Mouse (Mus musculus): ENCODE measurements around the gene Ctnnd2. TPM values are rescaled to one million over a fixed set of nuclear protein-coding genes. Genes with fewer than 3 reads are reported as not detected.

Gene Ctnnd2
- polyA plus RNA-seq, 1 experiment from 2014 or later: 61.2 TPM

DNA sequence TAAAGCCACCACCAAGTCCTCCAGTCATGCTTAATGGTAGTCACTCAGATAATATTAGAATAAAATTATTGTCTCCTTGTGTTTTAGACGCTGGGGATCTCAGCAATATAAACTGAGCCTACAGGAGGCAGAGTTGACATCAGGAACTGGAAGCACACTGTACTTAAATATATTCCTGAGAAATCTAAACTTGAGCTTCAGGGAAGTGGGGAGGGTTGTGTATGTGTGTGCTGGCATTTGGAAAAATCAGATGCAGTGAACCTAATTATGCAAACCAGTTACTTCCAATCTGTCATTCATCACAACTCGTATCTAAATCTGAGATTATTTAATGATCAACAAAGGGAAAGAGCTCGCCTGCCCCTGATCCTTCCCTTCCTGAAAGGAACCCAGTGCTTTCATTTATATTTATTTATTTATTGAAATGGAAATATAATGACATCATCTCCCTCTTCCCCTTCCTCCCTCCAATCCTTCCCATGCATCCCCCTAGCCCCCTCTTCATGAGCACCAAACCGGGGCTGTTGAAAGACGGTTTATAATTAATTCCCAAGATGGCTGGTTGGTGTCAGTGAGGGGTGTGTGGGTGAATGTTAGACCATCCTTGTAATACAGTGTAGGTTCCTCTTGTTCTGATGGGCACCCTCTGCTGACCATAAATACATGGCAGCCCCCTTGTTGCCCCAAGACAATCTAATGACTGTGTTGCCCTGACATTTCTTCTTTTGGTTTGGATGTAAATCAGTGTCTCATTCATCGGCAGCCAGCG lies 495.6 kb downstream of the Ctnnd2 start:
- H3K4me3 ChIP-seq (replicated peaks; ENCODE audit: low read depth, low read length): no peak overlapping the region
- peak overlapping the region; percentile 21; the same call in 1 of the 2 replicates for H3K27ac ChIP-seq (replicated peaks; ENCODE audit: low read depth, low read length)
- no peaks in the 10 kb centered on the region for H3K27me3 ChIP-seq (ENCODE audit: control insufficient read depth, insufficient read depth, low read length)
- no peak overlapping the region for H3K9ac ChIP-seq (replicated peaks; ENCODE audit: low read length)
- WGBS: 54% methylated on average over 7 of the region's 7 CpGs
- no peaks in the 10 kb centered on the region for H3K9me3 ChIP-seq (ENCODE audit: control insufficient read depth, low read length)
- peak; percentile 46; the same call in 1 of the 2 replicates for ATAC-seq (ENCODE audit: low FRiP score, low TSS enrichment)
- no peaks in the 10 kb centered on the region; the same call in 1 of the 2 replicates for H3K4me1 ChIP-seq (ENCODE audit: control insufficient read depth, insufficient read depth, low read length)
- no peaks in the 10 kb centered on the region for H3K36me3 ChIP-seq (ENCODE audit: control insufficient read depth, insufficient read depth, low read length)
- H3K4me2 ChIP-seq (ENCODE audit: low read length): no peak overlapping the region
- DNase-seq: no peak

DNA sequence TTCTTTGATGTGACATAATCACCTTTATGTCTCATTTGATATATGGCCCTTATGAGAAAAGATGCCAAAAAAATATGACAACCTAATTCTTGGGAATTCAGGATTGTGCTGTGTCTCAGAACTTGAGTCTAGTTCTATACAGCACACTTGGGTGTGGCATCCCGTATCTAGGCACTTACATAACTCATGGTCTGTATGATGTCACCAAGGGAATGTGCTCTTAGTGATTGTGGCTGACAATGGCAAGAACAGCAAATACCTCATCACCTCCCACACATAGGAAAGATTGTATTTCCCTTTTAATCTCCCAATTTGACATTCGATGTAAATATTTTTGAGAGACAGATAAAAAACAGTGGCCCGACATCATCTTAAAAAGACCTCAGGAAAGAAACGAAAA lies 509.5 kb downstream of the Ctnnd2 start:
- no peaks in the 10 kb centered on the region for H3K36me3 ChIP-seq (ENCODE audit: control insufficient read depth, insufficient read depth, low read length)
- 0 out of 2 replicates have a peak, but pooled peaks cover 4% of the 10 kb centered on the region for H3K4me1 ChIP-seq (ENCODE audit: control insufficient read depth, insufficient read depth, low read length)
- H3K4me2 ChIP-seq (ENCODE audit: low read length): no peak overlapping the region
- ATAC-seq (ENCODE audit: low FRiP score, low TSS enrichment) (no peak), DNase-seq (no peak)
- no peaks in the 10 kb centered on the region for H3K27me3 ChIP-seq (ENCODE audit: control insufficient read depth, insufficient read depth, low read length)
- H3K27ac ChIP-seq (replicated peaks; ENCODE audit: low read depth, low read length): no peak overlapping the region
- H3K4me3 ChIP-seq (replicated peaks; ENCODE audit: low read depth, low read length): no peak overlapping the region
- no peak overlapping the region for H3K9ac ChIP-seq (replicated peaks; ENCODE audit: low read length)
- WGBS: 87% methylated on average over 4 of the region's 4 CpGs
- no peaks in the 10 kb centered on the region for H3K9me3 ChIP-seq (ENCODE audit: control insufficient read depth, low read length)

- WGBS: 67% methylated on average over 14 of the region's 14 CpGs
- H3K36me3 ChIP-seq (ENCODE audit: control insufficient read depth, insufficient read depth, low read length): no peaks in the 10 kb centered on the region
- H3K4me1 ChIP-seq (ENCODE audit: control insufficient read depth, insufficient read depth, low read length): 0 out of 2 replicates have a peak, but pooled peaks cover 4% of the 10 kb centered on the region
- no peaks in the 10 kb centered on the region for H3K27me3 ChIP-seq (ENCODE audit: control insufficient read depth, insufficient read depth, low read length)
- no peak overlapping the region for H3K27ac ChIP-seq (replicated peaks; ENCODE audit: low read depth, low read length)
- H3K4me2 ChIP-seq (ENCODE audit: low read length): no peak overlapping the region
- H3K4me3 ChIP-seq (replicated peaks; ENCODE audit: low read depth, low read length): no peak overlapping the region
- H3K9me3 ChIP-seq (ENCODE audit: control insufficient read depth, low read length): no peaks in the 10 kb centered on the region
- ATAC-seq (ENCODE audit: low FRiP score, low TSS enrichment) (no peak), DNase-seq (no peak)
- no peak overlapping the region for H3K9ac ChIP-seq (replicated peaks; ENCODE audit: low read length)
Measured at GRCm38 (mm10) chr15:30682360-30683119, 510.1 kb downstream of the Ctnnd2 start.

DNA sequence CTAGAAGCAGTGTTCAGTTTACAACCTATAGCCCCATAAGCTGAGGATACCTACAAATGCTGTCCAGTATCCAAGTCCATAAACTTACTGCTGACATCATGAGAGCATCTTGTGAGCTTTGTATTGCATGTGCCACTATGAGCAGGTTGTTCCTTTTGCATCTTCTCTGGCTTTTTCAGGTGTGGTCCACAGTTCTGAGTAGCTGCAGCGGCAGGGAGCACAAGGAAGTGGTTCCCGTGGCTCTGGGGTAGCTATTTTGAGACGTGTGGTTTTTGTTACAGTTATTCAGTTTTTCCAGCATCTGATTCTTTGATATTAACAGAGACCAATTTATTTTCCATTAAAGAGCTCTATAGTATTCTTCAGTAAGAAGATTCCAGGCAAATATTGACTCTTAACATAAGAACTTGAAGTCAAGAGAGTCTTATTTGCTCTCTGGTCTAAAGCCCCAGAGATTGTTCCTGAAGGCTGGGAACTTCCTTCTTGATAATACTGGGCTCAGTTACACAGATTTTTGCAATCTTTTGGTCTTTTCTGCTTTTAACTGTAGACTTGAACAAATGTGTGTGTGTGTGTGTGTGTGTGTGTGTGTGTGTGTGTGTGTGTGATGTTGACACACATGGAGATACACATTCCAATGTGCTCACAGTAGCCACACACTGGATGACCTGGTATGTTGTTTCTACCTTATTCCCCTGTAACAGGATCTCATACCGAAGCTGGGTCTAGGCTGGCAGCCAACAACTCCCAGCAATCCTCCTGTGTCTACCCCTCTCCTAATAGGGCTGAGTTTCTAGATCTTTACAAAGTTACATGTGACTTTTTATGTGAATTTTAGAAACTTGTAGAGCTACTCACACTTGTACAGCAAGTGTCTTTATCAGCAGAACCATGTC lies 514.1 kb downstream of the Ctnnd2 start:
- Histone ChIP-seq H3K27ac (replicated peaks; ENCODE audit: low read depth, low read length) (no peak overlapping the region), H3K36me3 (ENCODE audit: control insufficient read depth, insufficient read depth, low read length) (no peaks in the 10 kb centered on the region), H3K4me2 (ENCODE audit: low read length) (no peak overlapping the region), H3K9me3 (ENCODE audit: control insufficient read depth, low read length) (no peaks in the 10 kb centered on the region), H3K4me3 (replicated peaks; ENCODE audit: low read depth, low read length) (no peak overlapping the region), H3K4me1 (ENCODE audit: control insufficient read depth, insufficient read depth, low read length) (0 out of 2 replicates have a peak, but pooled peaks cover 4% of the 10 kb centered on the region), H3K9ac (replicated peaks; ENCODE audit: low read length) (no peak overlapping the region), H3K27me3 (ENCODE audit: control insufficient read depth, insufficient read depth, low read length) (no peaks in the 10 kb centered on the region)
- ATAC-seq (ENCODE audit: low FRiP score, low TSS enrichment): no peak
- DNase-seq: no peak
- 81% methylated on average over 4 of the region's 4 CpGs for WGBS

DNA sequence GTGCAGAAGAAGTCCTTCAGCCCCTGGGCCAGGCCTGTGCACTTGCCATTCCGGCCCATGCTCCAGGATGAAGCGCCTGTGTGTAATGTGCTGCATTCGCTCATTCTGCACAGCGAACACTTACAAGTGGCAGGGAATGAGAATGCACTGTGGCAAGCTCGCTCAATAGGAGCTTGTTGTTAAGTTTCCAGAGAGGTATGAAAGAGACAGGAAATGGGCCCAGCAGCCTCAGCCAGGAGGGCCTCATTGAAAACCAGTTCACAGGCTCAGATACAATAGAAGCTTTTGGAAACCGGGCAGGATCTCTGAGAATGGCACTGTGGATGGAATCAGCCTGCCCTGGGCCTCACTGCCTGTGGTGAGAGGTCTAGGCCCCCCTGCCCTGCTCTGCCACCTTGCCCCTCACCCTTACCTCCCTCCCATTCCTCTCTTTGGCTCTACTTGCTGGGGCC lies 521.4 kb downstream of the Ctnnd2 start:
- ATAC-seq (ENCODE audit: low FRiP score, low TSS enrichment): peak; percentile 76
- 17% methylated on average over 6 of the region's 6 CpGs for WGBS
- Histone ChIP-seq H3K4me2 (ENCODE audit: low read length) (no peak overlapping the region), H3K27ac (replicated peaks; ENCODE audit: low read depth, low read length) (0 out of 2 replicates have a peak overlapping the region, but pooled peaks have one; percentile 46), H3K4me1 (ENCODE audit: control insufficient read depth, insufficient read depth, low read length) (0 out of 2 replicates have a peak, but pooled peaks cover 3% of the 10 kb centered on the region), H3K27me3 (ENCODE audit: control insufficient read depth, insufficient read depth, low read length) (no peaks in the 10 kb centered on the region), H3K36me3 (ENCODE audit: control insufficient read depth, insufficient read depth, low read length) (no peaks in the 10 kb centered on the region), H3K9me3 (ENCODE audit: control insufficient read depth, low read length) (no peaks in the 10 kb centered on the region), H3K9ac (replicated peaks; ENCODE audit: low read length) (no peak overlapping the region), H3K4me3 (replicated peaks; ENCODE audit: low read depth, low read length) (no peak overlapping the region)
- DNase-seq: peak; percentile 57

DNA sequence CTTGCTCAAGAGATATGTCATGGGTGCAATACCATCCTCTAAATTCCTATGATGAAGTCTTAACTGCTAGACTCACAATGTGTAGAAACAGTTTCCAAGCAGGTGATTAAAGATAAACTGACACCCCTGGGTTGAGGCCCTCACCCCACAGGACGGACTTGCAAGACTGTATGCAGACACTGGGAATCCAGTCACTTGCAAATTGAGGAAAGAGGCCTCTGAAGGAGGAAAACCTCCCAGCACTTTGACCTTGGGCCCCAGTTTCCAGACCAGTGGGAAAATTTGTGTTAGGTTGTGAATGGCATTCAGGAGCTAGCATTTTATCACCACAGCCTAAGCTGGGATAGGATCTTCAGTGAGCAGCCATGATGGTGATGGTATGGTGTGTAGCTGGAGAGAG lies 521.9 kb downstream of the Ctnnd2 start:
- DNase-seq (no peak), ATAC-seq (ENCODE audit: low FRiP score, low TSS enrichment) (no peak)
- no peak overlapping the region for H3K9ac ChIP-seq (replicated peaks; ENCODE audit: low read length)
- H3K9me3 ChIP-seq (ENCODE audit: control insufficient read depth, low read length): no peaks in the 10 kb centered on the region
- H3K27ac ChIP-seq (replicated peaks; ENCODE audit: low read depth, low read length): 0 out of 2 replicates have a peak overlapping the region, but pooled peaks have one; percentile 46
- H3K4me3 ChIP-seq (replicated peaks; ENCODE audit: low read depth, low read length): no peak overlapping the region
- H3K36me3 ChIP-seq (ENCODE audit: control insufficient read depth, insufficient read depth, low read length): no peaks in the 10 kb centered on the region
- no peaks in the 10 kb centered on the region for H3K27me3 ChIP-seq (ENCODE audit: control insufficient read depth, insufficient read depth, low read length)
- WGBS: 75% methylated on average over 1 of the region's 1 CpGs
- 0 out of 2 replicates have a peak, but pooled peaks cover 3% of the 10 kb centered on the region for H3K4me1 ChIP-seq (ENCODE audit: control insufficient read depth, insufficient read depth, low read length)
- no peak overlapping the region for H3K4me2 ChIP-seq (ENCODE audit: low read length)

DNA sequence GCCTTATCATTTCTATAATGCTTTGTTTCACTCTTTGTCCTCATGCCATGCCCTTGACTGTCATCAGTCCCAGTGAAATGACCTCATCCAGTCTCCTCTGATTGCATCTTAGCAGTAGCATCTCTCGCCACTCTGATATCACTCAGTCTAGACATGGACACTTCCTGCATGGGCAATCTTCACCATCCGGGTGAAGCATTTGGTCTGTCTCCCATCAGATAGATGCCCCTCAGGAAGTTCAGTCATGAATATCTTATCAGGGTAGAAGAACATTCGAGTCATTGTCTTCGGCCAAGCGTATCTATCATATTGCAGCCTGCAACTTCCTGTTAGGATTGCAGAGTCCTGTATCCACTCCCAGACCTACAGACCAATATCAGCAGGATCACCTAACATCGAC lies 523.5 kb downstream of the Ctnnd2 start:
- Histone ChIP-seq H3K36me3 (ENCODE audit: control insufficient read depth, insufficient read depth, low read length) (no peaks in the 10 kb centered on the region), H3K4me2 (ENCODE audit: low read length) (no peak overlapping the region), H3K9ac (replicated peaks; ENCODE audit: low read length) (no peak overlapping the region), H3K27me3 (ENCODE audit: control insufficient read depth, insufficient read depth, low read length) (no peaks in the 10 kb centered on the region), H3K4me1 (ENCODE audit: control insufficient read depth, insufficient read depth, low read length) (0 out of 2 replicates have a peak, but pooled peaks cover 3% of the 10 kb centered on the region), H3K9me3 (ENCODE audit: control insufficient read depth, low read length) (no peaks in the 10 kb centered on the region), H3K27ac (replicated peaks; ENCODE audit: low read depth, low read length) (no peak overlapping the region), H3K4me3 (replicated peaks; ENCODE audit: low read depth, low read length) (no peak overlapping the region)
- DNase-seq (no peak), ATAC-seq (ENCODE audit: low FRiP score, low TSS enrichment) (no peak)
- 94% methylated on average over 6 of the region's 6 CpGs for WGBS

DNA sequence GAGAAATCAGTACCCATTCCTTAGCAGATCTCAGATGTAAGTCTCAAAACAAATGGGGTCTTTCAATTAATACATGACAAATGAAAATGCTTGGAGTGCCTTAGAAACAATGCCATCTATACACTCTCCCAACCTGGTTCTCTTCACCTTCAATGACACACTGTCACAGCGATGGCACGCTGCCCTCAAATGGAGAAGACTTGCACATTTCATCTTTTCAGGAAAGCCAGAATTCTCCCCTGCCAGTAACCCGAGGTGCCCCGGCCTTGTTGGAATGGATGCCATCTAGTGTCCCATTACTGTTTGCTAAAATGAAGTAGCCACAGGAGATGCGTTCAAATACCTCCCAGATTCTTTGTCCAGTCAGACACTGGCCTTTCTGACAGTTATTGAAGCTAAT lies 525.0 kb downstream of the Ctnnd2 start:
- ATAC-seq (ENCODE audit: low FRiP score, low TSS enrichment) (no peak), DNase-seq (no peak)
- 0 out of 2 replicates have a peak, but pooled peaks cover 3% of the 10 kb centered on the region for H3K4me1 ChIP-seq (ENCODE audit: control insufficient read depth, insufficient read depth, low read length)
- no peak overlapping the region for H3K27ac ChIP-seq (replicated peaks; ENCODE audit: low read depth, low read length)
- no peaks in the 10 kb centered on the region for H3K36me3 ChIP-seq (ENCODE audit: control insufficient read depth, insufficient read depth, low read length)
- no peak overlapping the region for H3K4me3 ChIP-seq (replicated peaks; ENCODE audit: low read depth, low read length)
- H3K9me3 ChIP-seq (ENCODE audit: control insufficient read depth, low read length): no peaks in the 10 kb centered on the region
- 83% methylated on average over 5 of the region's 5 CpGs for WGBS
- H3K9ac ChIP-seq (replicated peaks; ENCODE audit: low read length): no peak overlapping the region
- H3K27me3 ChIP-seq (ENCODE audit: control insufficient read depth, insufficient read depth, low read length): no peaks in the 10 kb centered on the region
- H3K4me2 ChIP-seq (ENCODE audit: low read length): no peak overlapping the region
